Mouse (Mus musculus) limb, embryonic 15.5 days (tissue): Measurements from ENCODE around the gene Gale. TPM values are rescaled to one million over a fixed set of nuclear protein-coding genes. Genes with fewer than 3 reads are reported as not detected.

Source experiments
- ATAC-seq: fragments of 200-750 bp; cut with Nextera tagmentation; 2 replicates; pipeline ENCODE4 v1.8.0; 2017; ENCODE audit warnings: low read depth, moderate TSS enrichment; ENCODE audit not compliant: insufficient number of reproducible peaks, low FRiP score, low TSS enrichment
- H3K27ac ChIP-seq: fragments of 300-500 bp; sonication (generic); 2 replicates; pipeline ENCODE4 v1.5.1; 2015; ENCODE audit warnings: moderate library complexity, mild to moderate bottlenecking, inconsistent platforms
- H3K27me3 ChIP-seq: fragments of 300-500 bp; sonication (generic); 2 replicates; pipeline ENCODE4 v1.6.1; 2015; ENCODE audit warnings: inconsistent platforms
- H3K36me3 ChIP-seq: fragments of 300-500 bp; sonication (generic); 2 replicates; pipeline ENCODE4 v1.6.1; 2015; ENCODE audit warnings: inconsistent platforms
- H3K4me1 ChIP-seq: fragments of 300-500 bp; sonication (generic); 2 replicates; pipeline ENCODE4 v1.6.1; 2015; ENCODE audit warnings: inconsistent platforms
- H3K4me2 ChIP-seq: fragments of 300-500 bp; sonication (generic); 2 replicates; pipeline ENCODE4 v1.6.1; 2015; ENCODE audit warnings: mild to moderate bottlenecking, inconsistent platforms
- H3K4me3 ChIP-seq: fragments of 300-500 bp; sonication (generic); 2 replicates; pipeline ENCODE4 v1.5.1; 2015; ENCODE audit warnings: mild to moderate bottlenecking, inconsistent platforms
- H3K9ac ChIP-seq: fragments of 300-500 bp; sonication (generic); 2 replicates; pipeline ENCODE4 v1.6.1; 2015; ENCODE audit warnings: inconsistent platforms
- H3K9me3 ChIP-seq: fragments of 300-500 bp; sonication (generic); 2 replicates; pipeline ENCODE4 v1.6.1; 2016; ENCODE audit warnings: inconsistent platforms
- WGBS: fragments of 180-500 bp; shearing (Covaris S2); methylation state at CpG from one replicate; pipeline ENCODE4 v1.1.7; 2015; 5-methylcytosine and 5-hydroxymethylcytosine counted together
- polyA plus RNA-seq: library from polyadenylated mRNA; unstranded; fragments of >200 nt; fragmentation: Nextera tagmentation; extraction: Ambion mirVana; gene quantifications from 2 replicates; pipeline ENCODE4 v1.2.1, GENCODE M21; 2015

Gene Gale
- polyA plus RNA-seq, 1 experiment from 2014 or later = 58.2 TPM

GRCm38 (mm10) chr4:135995118-135995517, 31.6 kb downstream of the Gale start:
- Histone ChIP-seq H3K27me3 (no peaks in the 10 kb centered on the region), H3K9me3 (no peaks in the 10 kb centered on the region; the same call in 1 of the 2 replicates), H3K4me3 (no peak overlapping the region), H3K36me3 (no peaks in the 10 kb centered on the region), H3K27ac (no peak overlapping the region), H3K4me2 (no peak overlapping the region), H3K4me1 (no peaks in the 10 kb centered on the region), H3K9ac (no peak overlapping the region)
- WGBS = 82% methylated on average over 4 of the region's 4 CpGs
- ATAC-seq = no peak

DNA sequence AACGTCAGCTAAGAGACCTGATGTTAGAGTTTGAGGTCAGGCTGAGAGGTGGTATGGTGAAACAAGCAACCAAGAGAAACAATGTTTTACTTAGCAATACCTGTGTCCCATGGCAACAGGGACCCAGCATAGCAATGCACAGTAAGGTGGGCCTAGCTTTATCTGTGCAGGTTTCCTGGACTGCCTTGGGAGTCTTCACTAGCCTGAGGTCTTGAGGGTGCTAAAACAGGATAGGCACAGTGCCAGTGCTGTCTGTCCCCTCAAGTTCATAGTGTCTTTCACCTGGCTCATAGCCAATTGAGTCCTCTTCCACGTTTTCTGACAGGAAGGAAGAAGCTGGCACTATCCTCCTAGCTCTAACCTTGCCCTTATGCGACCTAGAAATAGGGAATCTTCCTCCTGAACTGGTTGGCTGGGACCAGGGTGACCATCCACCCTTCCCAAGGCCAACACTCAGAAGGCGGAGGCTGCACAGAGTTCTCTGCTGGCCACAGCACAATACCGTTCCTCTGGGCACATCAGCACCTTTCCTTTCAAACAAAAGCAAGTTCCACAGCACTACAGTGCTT, 40.7 kb downstream of the Gale start:
- H3K27me3 ChIP-seq = no peaks in the 10 kb centered on the region
- 88% methylated on average over 5 of the region's 5 CpGs for WGBS
- no peak overlapping the region for H3K27ac ChIP-seq
- H3K4me2 ChIP-seq = no peak overlapping the region
- ATAC-seq = no peak
- no peak overlapping the region for H3K4me3 ChIP-seq
- H3K9me3 ChIP-seq = no peaks in the 10 kb centered on the region
- H3K36me3 ChIP-seq = peaks cover 75% of the 10 kb centered on the region
- no peaks in the 10 kb centered on the region for H3K4me1 ChIP-seq
- no peak overlapping the region for H3K9ac ChIP-seq

DNA sequence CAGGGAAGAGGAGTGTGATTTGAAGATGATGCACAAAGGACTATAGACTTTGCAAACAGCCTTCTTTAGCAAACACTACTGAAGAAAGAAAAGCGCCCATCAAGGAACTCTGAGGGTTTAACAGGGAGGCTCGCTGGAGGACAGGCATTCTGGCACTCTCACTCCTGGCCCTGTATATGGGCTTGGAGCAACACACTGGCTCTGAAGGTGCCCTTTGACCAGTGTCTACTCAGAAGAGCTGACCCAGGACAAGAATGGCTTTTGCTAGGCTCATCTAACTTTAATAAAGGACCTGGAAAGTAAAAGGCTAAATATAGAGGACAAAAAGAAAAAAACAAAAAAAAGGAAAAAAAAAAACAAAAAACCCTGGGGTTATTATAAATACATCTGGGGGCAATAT, 41.4 kb downstream of the Gale start:
- no peak overlapping the region for H3K4me2 ChIP-seq
- H3K27ac ChIP-seq = no peak overlapping the region
- no peaks in the 10 kb centered on the region for H3K27me3 ChIP-seq
- no peaks in the 10 kb centered on the region for H3K9me3 ChIP-seq
- no peak for ATAC-seq
- H3K4me1 ChIP-seq = no peaks in the 10 kb centered on the region
- no peak overlapping the region for H3K9ac ChIP-seq
- H3K36me3 ChIP-seq = peaks cover 82% of the 10 kb centered on the region
- WGBS = 90% methylated on average over 2 of the region's 2 CpGs
- no peak overlapping the region for H3K4me3 ChIP-seq

DNA sequence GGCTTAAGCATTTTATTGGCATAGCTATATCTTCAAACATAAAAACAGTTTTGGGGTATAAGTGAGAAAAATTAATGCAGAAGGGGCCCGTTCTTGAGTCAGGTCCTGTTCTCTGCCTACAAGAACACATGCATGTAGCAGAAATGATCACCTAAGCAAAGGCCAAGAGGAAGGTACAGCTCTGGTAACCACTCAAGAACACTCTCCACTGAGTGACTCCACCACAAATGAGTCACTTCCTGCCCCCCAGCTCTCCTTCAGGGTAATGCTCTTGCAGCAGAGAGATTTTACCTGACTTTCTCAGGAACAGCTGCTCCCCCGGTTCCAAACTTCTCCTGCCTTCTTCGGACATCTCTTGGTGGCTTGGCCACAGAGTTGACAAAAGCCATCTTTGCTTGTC, 43.3 kb downstream of the Gale start:
- H3K4me1 ChIP-seq = no peaks in the 10 kb centered on the region
- H3K27me3 ChIP-seq = no peaks in the 10 kb centered on the region
- H3K4me3 ChIP-seq = no peak overlapping the region
- 92% methylated on average over 3 of the region's 3 CpGs for WGBS
- no peak overlapping the region for H3K4me2 ChIP-seq
- no peaks in the 10 kb centered on the region for H3K9me3 ChIP-seq
- no peak for ATAC-seq
- H3K27ac ChIP-seq = no peak overlapping the region
- H3K9ac ChIP-seq = no peak overlapping the region
- H3K36me3 ChIP-seq = peaks cover 92% of the 10 kb centered on the region

GRCm38 (mm10) chr4:136008782-136009447, 45.4 kb downstream of the Gale start:
- no peak overlapping the region for H3K27ac ChIP-seq
- H3K27me3 ChIP-seq = no peaks in the 10 kb centered on the region
- no peak overlapping the region for H3K4me2 ChIP-seq
- H3K4me3 ChIP-seq = no peak overlapping the region
- H3K4me1 ChIP-seq = no peaks in the 10 kb centered on the region
- peaks cover 89% of the 10 kb centered on the region for H3K36me3 ChIP-seq
- WGBS = 94% methylated on average over 8 of the region's 8 CpGs
- no peak overlapping the region for H3K9ac ChIP-seq
- no peak for ATAC-seq
- no peaks in the 10 kb centered on the region for H3K9me3 ChIP-seq

DNA sequence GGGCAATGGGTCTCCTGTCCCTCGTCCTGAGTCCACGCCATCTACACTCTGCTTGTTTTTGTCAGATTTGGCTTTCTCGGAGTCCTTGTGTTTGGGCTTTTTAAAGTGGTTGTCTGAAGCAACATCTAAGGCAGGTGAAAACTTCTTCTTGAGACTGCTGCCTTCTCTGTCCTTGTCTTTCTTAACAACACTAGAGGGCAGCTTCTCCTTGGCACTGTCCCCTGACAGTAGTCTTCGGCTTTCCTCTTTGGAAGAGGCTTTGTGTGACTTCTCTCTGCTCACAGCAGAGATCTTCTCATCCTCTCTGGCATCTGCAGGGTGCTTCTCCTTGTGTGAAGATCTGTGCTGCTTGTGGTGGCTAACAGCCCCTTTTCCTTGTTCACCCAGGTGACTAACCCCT, 47.1 kb downstream of the Gale start:
- Histone ChIP-seq H3K9ac (no peak overlapping the region), H3K4me2 (no peak overlapping the region), H3K27ac (no peak overlapping the region), H3K36me3 (peaks cover 74% of the 10 kb centered on the region), H3K9me3 (no peaks in the 10 kb centered on the region), H3K27me3 (no peaks in the 10 kb centered on the region), H3K4me1 (no peaks in the 10 kb centered on the region), H3K4me3 (no peak overlapping the region)
- WGBS = 92% methylated on average over 4 of the region's 4 CpGs
- ATAC-seq = no peak

DNA sequence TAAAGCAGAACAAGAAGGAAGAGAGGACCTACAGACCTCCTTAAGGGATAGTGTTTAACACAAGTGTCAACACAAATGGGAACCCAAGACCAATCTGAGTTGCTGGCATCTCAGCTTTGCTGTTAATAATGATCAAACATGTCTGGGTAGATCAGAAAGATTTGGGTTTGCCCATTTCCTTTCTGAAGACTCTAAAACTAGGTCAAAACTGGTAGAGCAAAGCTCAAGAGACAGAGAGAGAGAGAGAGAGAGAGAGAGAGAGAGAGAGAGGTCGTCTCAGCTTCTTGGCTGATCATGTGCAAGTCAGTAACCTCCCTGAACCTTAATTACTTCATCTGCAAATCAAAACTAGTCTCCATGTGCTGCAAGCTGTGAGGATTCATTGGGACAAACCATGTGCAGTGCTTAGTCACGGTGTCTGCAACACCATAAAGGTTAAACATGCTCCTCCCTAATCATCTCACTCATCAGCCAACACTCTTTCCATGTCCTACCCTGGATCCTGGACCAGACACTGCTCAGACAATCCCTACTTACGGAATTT, 52.6 kb downstream of the Gale start:
- WGBS = 71% methylated on average over 3 of the region's 3 CpGs
- Histone ChIP-seq H3K4me2 (no peak overlapping the region), H3K9ac (no peak overlapping the region), H3K27me3 (no peaks in the 10 kb centered on the region), H3K4me1 (peaks cover 18% of the 10 kb centered on the region), H3K9me3 (no peaks in the 10 kb centered on the region), H3K4me3 (no peak overlapping the region), H3K36me3 (peaks cover 25% of the 10 kb centered on the region), H3K27ac (no peak overlapping the region)
- no peak for ATAC-seq

Other genes with a start within 250 kb of the Gale start
- 1.0 and 1.1 TPM in 2 replicates for gene Il22ra1, start 235.6 kb upstream of the Gale start, polyA plus RNA-seq
- gene Myom3, start 204.0 kb upstream of the Gale start, polyA plus RNA-seq = 7.8 and 15.1 TPM in 2 replicates
- 208 and 209 TPM in 2 replicates for gene Srsf10, start 108.0 kb upstream of the Gale start, polyA plus RNA-seq
- 160 TPM in 2 replicates for gene Pnrc2, start 89.9 kb upstream of the Gale start, polyA plus RNA-seq
- gene Cnr2, start 68.3 kb upstream of the Gale start, polyA plus RNA-seq = 0.89 and 1.1 TPM in 2 replicates
- 78.4 and 97.2 TPM in 2 replicates for gene Fuca1, start 43.0 kb upstream of the Gale start, polyA plus RNA-seq
- gene Hmgcl, start 17.3 kb upstream of the Gale start, polyA plus RNA-seq = 81.1 and 84.8 TPM in 2 replicates
- 114 TPM in 2 replicates for gene Lypla2, start 8.9 kb downstream of the Gale start, polyA plus RNA-seq
- gene Pithd1, start 23.5 kb downstream of the Gale start, polyA plus RNA-seq = 51.3 and 54.5 TPM in 2 replicates
- gene Eloa, start 58.0 kb downstream of the Gale start, polyA plus RNA-seq = 47.0 and 47.7 TPM in 2 replicates
- 425 and 483 TPM in 2 replicates for gene Rpl11, start 89.7 kb downstream of the Gale start, polyA plus RNA-seq
- 488 and 490 TPM in 2 replicates for gene Id3, start 179.8 kb downstream of the Gale start, polyA plus RNA-seq
- gene E2f2, start 208.7 kb downstream of the Gale start, polyA plus RNA-seq = 10.0 and 14.5 TPM in 2 replicates
- gene Asap3, start 242.6 kb downstream of the Gale start, polyA plus RNA-seq = 15.4 and 19.0 TPM in 2 replicates